Mouse (Mus musculus): ENCODE measurements around the gene Ncoa4.
"Not testable (repeated sequence)": the region's sequence is repeated elsewhere in the genome, so short reads cannot be mapped to it uniquely, and the experiment has no call there.

Gene Ncoa4

DNA sequence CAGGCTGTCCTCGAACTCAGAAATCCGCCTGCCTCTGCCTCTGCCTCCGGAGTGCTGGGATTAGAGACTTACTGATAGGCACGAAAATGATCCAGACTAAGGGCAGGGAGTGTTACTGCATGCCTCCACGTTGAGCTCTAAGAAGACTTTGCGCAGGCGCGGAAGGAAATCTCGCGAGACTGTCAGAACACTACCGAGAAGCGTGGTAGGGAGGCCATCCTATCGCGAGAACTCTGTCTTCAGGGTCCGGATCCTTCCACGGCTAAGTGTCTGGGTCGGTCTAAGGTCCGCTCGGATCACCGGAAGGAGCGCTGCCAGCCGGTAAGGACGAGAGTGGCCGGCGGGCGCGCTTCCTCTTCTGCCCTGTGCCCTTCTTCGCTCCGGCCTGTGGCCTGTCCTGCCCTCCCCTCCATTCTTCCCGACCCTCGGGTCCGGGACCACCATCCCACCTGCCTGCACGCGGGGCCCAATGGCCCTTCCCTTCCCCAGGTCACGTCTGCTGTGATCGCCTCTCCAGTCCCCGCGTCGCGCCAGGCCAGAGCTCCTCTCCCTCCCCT lies at the start of gene Ncoa4:
Gene Ncoa4 (plus strand): TSS at position 176 of the 557 bp plus-strand sequence.
- peak; percentile 98 for DNase-seq (ENCODE audit: low spot score)

DNA sequence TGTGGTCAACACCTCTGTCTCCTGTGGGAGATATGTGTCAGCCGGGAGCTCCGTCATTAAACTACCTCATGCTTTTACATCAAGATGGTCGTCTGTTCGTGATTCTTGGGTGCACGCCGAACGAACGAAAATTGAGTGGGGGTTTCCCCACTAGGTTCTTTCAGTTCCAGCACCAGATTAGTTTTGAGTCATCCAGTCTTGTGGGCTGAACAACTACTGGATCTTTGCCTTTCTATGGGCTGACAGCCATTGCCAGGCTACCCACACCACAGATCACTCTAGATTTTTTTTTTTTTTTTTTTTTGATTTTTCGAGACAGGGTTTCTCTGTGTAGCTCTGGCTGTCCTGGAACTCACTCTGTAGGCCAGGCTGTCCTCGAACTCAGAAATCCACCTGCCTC lies 47.5 kb upstream of the Ncoa4 start:
- not testable (repeated sequence) for DNase-seq (ENCODE audit: low spot score)

DNA sequence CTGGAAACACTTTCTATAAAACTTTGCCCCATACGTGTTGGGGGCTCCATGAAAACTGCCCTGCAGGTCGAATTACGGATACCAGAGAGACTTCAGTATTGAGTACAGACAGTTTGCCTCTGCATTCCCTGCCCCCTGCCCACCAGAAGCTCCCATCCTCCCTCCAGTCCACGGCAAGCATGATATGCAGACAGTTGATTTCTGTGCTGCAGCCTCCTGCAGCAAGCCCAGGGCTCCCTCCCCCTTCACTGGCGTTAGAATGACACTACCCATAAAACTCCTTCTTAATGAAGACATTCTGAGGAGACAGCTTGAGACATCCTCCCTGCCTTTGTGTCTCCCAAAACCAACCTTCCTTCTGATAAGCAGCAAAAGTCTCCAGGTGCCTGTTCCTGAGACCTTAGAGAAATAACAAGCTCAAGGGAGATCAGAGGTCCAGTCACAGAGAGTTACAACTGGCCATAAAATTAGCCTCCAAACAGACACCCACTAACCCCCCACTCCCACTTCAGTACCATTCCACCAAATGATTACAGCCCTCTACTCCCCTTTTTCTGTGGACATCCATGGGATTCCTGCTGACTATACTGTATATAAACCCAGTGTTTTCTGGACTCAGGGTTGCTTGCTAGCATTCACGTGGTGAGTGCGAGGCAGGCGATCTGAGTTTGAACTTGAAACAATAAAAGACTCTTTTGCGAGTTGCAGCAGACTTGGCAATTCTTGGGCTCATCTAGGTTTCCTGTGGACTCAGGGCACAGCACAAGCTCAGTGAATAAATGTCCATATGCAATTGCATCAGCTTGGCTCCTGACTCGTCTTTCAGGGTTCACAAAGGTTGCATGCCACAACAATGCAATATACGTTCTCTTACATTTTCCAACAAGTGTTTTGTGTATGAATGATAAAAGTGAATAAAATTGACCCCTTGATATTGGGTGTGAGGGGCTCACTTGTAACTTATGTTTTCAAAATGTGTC lies 38.4 kb upstream of the Ncoa4 start:
- DNase-seq (ENCODE audit: low spot score): no peak

DNA sequence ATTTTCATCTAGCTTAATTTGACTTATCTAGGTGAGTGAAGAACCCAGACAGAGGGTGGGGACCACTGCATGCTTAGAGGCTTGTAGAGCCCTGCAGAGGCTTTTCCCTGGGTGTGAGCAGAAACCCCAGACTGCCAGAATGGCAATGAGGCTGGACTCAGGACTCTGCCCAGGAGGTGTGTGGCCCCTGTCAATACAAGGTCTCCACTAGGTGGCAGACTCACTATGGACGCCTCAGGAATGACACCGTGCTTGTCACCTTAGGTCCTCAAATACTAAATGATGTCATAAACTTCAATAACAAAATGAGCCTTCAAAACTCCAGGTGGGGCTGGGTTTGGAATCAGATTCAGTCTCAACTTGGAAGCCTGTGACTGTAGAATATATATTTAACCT lies 37.7 kb upstream of the Ncoa4 start:
- no peak for DNase-seq (ENCODE audit: low spot score)

DNA sequence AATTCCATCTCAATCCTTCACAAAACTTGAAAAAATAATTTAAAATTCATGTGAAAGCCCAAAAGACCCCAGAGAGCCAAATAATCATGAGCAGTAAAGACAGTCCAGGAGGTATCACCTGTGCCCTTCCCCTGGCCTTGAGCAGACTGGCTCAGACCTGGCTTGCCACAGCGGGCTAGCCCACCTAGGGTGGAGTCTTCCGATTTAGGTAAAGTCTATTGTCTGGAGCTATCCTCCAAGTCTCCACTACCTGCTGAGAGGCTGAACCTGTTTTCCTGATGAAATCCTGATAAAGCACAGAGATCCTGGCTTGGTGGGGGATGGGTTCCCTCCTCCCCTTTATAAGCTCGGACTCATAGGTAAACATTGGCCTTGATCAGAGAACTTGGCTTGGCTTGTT lies 35.4 kb upstream of the Ncoa4 start:
- no peak for DNase-seq (ENCODE audit: low spot score)

DNA sequence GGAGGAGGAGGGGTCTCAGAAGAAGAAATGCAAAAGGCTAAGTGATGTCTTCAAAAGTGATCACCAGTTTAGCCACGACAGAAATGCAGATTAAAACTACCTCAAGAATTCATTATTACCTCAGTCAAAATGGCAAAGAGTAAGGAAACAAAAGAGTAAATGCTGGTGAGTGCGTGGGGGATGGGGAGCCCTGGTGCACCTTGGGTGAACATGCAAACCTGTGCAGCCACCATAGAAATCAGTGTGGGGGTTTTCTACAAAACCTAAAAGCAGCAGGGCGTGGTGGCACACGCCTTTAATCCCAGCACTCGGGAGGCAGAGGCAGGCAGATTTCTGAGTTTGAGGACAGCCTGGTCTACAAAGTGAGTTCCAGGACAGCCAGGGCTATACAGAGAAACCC lies 34.4 kb upstream of the Ncoa4 start:
- DNase-seq (ENCODE audit: low spot score): not testable (repeated sequence)

DNA sequence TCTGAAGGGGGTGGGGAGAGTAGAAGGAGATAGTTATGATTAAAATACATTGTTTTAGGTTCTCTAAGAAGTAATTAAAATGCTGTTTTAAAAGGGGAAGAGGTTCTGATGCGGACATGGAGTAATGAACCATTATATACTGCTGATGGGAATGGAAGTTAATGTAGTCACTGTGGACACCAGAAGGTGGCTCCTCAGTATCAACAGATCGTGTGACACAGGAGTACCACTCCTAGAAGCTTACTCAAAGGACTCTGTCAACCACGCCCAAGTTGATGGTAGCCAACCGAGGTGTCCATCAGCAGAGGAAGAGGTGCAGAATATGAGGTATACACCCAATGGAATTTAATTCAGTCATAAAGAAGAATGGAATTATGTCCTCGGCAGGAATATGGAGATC lies 31.3 kb upstream of the Ncoa4 start:
- DNase-seq (ENCODE audit: low spot score): no peak

DNA sequence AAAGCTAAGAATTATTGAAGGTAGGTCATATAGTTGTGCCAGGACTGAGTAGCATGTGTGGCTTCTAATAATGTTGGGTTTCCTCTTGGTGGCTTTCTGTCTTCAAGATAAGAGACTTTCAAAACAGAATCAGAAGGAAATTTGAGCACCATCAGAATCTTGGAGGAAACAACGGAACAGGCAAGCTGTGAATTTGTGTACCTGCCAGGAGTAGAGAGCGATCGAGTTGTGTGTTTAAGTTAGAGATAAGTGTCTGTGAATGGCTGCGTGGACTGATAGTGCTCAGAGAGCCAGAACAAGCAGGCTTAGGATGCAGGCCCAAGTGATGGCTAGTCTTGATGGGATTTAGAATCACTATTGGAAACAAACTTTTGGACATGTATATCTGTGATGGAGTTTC lies 27.8 kb upstream of the Ncoa4 start:
- DNase-seq (ENCODE audit: low spot score): no peak

DNA sequence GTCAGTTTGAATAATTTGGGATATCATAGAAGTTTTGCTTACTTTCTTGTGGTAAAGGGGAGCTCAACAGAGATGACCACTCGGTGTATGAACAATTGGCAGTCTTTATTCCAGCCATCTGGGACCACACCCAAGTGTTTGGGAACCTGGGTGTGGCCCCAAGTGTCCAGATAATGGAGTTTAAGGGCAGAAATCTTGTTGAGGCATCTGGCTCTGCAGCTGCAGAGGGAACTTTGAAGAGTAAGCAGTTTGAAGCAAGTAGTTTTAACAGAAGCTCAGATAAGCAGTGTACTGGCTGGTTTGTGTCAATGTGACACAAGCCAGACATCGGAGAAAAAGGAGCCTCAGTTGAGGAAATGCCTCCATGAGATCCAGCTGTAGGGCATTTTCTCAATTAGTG lies 25.4 kb upstream of the Ncoa4 start:
- DNase-seq (ENCODE audit: low spot score): peak; percentile 60

DNA sequence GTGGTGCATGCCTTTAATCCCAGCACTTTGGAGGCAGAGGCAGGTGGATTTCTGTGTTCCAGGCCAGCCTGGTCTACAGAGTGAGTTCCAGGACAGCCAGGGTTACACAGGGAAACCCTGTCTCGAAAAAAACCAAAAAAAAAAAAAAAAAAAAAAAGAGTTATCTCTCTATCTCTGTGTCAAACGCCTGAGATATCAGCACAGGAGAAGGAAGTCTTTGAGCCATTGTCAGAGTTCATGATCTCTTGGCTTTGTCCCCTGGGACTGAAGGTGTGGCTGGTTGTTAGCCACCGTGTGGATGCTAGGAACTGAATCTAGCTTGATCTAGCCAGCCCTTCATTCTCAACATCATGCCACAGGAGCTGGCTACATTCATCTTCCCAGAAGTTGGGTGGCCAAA lies 23.2 kb upstream of the Ncoa4 start:
- DNase-seq (ENCODE audit: low spot score): not testable (repeated sequence)

DNA sequence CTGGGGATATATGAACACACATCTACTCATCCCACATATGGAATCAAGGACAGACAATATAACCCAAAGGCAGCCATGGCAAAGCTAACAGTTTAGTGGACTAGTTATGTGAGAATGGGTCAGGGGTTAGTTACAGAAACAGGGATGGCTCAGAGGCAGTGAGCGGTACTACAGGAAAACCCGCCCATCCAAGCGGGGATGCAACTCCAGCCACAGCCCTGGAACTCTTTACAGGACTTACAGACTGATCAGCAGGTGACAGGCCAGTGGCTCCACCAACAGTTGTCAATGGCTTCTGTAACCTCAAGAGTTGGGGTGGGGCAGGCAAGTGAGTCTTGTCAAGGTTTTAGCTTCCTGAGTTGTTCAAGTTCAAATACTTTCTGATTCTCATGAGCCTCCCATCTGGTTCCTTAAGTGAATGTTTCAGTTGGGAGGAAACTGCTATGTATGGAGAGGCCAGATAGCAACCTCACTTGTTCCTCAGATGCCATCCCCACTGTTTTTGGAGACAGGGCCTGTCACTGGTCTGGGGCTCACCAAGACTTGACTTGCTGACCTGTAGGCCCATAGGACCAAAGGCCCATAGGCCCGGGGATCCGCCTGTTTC lies 19.2 kb upstream of the Ncoa4 start:
- no peak for DNase-seq (ENCODE audit: low spot score)

DNA sequence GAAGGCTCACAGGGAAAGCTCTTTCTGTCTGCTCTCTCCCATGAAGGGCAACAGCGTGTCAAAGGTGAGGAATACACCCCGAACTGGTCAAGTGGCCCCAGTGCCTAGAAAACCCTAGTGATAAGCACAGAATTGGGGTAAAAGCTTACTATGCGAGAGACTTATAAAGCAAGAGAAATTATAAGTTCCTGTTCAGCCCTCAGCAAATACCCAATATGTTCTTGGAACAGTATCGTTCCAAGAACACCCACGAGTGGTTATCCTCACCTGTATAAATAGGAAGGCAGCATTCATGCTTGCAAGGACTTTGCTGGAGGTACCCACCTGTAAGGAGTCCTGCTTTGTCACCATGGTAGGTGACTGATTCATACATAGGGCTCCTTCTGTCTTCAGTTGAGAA lies 17.9 kb upstream of the Ncoa4 start, which contains the start of gene Msmb:
Gene Msmb (plus strand): TSS at position 301 of the 400 bp plus-strand sequence.
- DNase-seq (ENCODE audit: low spot score): no peak

DNA sequence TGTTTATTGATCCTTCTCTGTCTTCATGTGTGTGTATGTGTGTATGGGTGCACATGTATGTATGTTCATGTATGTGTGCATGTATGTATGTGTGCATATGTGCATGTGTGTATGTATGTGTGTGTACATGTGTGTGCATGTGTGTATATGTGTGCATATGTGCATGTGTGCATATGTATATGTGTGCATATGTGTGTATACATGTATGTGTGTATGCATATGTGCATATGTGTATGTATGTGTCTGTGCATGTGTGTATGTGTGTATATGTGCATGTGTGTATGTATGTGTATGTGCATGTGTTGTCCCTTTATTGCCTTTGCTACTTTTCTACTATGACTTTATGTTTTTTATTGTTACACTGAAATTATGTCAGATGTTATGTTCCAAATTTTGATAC lies 14.9 kb upstream of the Ncoa4 start:
- DNase-seq (ENCODE audit: low spot score): no peak

DNA sequence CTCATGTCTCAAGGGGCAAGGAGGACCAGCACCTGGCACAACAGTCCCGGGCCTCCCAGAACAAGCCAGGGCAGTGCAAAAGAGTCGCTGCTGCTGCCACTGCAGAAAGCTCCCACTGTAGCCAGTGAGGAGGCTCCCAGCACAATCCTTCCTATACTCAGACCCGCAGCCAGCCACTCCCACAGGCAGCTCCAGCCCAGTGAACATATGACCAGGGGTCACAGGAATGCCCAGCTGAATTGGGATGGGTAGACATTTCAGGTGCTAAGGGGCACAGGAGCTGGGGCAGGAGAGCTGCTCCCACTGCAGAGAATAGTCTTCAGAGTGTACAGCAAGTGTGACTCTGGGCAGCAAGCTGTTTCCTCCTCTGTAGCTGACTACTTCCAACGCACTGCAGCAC lies 14.3 kb upstream of the Ncoa4 start:
- DNase-seq (ENCODE audit: low spot score): no peak

DNA sequence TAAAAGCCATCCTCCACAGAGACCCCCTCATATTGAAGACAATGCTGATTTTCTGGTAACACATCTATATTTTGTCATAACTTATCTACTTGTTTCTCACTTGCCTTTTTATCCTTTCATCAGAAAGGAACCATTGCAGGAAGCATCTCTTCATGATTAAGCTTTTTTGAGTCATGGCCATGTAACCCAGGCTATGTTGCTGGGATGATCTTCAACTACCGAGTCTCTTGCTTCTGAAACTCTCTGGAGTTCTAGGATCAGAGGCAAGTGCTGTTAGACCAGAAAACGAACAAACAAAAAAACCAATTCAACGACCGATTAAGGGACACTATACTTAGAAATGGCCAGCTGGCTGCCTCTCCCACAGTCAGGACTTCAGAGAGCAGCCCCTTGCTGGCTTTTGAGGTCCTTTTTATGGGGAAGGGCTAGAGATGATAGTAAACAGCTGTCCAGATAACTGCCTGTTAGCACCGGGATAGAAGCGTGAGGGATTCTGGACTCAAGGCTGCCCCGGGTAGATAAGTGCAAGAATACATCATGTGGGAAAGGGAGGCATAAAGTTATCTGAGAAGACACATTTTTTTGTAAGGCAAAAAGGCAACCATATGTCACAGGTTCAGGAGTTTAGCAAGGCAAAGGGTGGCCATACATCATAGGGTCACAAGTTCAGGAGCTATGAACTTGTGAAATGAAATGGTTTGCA lies 13.7 kb upstream of the Ncoa4 start:
- peak; percentile 48 for DNase-seq (ENCODE audit: low spot score)

DNA sequence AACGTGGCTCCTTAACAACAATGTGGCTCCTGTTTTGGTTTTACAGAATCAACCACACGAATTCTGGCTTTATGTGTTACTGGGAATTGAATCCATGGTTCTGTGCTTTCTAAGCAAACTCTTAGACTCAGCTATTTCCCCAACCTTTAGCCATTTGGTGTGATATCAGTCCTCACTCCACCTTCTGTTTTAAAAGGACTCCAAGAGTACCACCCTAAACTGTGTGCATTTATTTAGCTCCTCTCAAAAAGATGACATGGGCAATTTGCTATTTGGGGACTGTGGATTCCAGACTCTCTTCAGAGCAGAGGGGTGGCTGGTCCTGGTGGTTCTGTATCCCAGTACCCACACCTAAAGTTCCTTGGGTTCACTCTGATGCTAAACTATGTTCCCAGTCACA lies 13.1 kb upstream of the Ncoa4 start:
- no peak for DNase-seq (ENCODE audit: low spot score)

DNA sequence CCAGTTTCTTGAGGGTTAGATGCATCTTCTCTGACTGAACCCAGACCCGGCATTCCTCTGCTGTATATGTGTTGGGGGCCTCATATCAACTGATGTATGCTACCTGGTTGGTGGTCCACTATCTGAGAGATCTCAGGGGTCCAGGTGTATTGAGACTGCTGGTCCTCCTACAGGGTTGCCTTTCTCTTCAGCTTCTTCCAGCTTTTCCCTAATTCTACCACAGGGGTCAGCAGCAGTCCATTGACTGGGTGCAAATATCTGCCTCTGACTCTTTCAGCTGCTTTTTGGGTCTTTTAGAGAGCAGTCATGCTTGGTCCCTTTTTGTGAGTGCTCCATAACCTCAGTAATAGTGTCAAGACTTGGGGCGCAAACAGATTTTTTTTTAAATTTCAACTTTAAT lies 8.8 kb upstream of the Ncoa4 start:
- DNase-seq (ENCODE audit: low spot score): no peak

DNA sequence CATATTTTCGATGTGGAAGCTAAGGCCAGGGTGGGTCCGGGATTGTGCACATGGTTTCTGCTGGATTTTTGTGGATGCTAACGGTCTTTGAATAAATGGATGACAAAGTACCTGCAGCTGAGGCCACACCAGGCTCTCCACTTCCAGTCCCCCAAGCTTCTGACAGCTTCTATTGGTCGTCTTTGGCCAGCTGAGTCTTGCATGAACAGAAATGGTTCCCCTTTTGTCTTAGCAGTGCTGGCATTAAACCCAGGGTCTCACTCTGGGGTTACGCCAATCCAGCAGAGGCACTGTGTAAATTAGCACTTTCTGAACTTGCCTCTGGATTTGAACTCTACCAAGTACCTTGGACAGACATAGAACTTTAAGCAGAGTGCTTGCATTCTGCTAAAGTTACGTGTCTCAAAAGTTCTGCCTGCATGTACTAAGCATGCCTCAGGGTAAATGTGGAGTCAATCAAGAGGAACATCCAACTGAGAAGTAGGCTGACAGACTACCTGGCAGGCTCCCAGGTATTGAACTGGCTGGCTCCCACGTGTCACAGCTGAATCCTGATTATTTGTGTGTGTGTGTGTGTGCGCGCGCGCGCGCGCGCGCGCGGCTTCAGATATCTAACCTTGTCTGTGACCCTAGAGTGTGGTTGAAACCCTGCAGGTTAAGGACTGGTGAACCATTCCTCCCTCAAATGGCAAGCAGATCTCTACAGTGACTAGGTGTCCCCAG lies 7.3 kb upstream of the Ncoa4 start:
- no peak for DNase-seq (ENCODE audit: low spot score)

DNA sequence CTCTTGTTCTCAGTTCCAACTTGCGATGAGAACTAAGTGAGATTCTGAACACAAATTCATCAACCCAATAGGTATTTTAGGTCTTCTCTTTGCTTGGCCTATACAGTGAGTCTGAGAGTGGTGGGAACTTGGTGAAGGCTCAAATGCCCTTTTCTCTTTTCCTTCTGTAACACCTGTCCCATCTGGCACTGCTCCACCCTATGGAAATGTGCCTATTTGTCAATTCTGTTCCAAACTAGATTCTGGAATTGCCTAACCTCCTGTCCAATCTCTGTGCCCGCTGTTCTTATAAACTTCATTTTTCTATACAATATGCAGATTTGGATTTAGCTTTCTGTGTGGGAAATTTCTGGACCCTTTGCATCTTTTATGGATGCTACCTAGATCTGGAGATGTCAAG lies 6.5 kb upstream of the Ncoa4 start:
- no peak for DNase-seq (ENCODE audit: low spot score)

DNA sequence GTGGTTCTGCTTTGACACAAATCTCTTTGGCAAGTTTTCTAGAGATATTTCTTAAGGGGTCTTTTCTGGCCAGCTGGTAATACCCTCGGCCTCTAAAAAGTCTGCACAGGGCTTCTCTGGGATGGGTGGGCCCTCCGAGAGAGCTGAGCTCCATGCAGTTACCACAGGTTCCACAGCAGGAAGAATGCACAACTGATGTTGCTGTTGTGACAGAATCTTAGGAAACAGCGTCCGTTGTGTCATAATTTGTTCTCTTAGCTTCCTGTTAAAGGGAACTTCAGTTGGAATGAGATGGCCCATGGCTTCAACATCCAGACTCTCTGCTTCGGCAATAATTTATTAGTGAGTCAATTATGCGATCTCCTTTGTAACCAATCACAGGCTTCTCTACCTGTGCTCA lies 4.9 kb upstream of the Ncoa4 start:
- DNase-seq (ENCODE audit: low spot score): no peak

DNA sequence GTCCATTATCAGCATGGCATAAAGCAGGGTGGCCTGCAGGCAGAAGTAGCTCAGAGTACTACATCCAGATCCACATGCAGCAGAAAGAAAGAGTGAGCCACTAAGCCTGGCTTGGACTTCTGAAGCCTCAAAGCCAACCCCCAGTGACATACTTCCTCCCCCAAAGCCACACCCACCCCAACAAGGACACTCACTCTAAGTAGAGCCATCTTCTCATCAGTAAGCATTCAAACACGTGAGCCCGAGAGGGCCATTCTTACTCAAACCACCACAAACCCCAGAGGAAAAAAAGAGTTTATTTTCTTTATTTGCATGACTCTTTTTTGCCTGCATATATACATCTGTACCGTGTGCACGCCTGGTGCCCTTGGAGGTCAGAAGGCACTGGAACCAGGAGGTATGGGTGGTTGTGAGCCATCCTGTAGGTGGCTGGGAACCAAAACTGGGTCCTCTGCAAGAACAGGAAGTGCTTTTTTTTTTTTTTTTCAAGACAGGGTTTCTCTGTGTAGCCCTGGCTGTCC lies 455 bp upstream of the Ncoa4 start:
- DNase-seq (ENCODE audit: low spot score): peak; percentile 58

DNA sequence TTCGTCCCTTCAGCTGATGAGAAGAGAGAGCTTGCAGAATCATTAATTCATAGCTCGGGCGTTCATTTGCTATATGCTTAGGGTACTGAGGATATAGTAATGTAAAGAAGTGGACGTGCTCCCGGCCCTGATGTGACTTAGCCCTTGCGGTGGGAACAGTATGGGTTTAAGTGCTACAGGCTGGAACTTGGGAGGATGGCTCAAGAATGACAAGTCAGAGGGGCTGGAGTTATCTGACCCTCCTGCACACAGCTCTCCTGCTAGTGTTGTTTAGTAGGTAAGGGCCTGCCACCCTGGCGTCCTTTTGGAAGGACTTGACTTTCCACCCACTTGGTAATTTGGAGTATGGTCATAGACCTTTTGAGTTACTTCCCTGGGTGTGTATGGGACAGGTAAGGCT lies 898 bp downstream of the Ncoa4 start:
- peak; percentile 48 for DNase-seq (ENCODE audit: low spot score)

Measured in yolk sac, embryonic 10.5 days (tissue).